Mouse (Mus musculus) kidney, adult 2 months (tissue): ENCODE measurements around the gene Ppp4r2.
A peak's percentile ranks its signal among the peaks of the same experiment; 100 is the strongest.

Source experiments
- CTCF ChIP-seq: fragments of 200-500 bp; conservative IDR thresholded peaks from 2 replicates; pipeline ENCODE4 v1.5.1; 2011; ENCODE audit warnings: low read depth, mild to moderate bottlenecking, control low read depth, low read length, moderate library complexity, mixed read lengths; ENCODE audit not compliant: insufficient read depth, insufficient read length
- POLR2A ChIP-seq: fragments of 200-500 bp; IDR thresholded peaks from one replicate; pipeline ENCODE4 v1.6.1; 2011; ENCODE audit warnings: low read depth, low read length, control low read depth

DNA sequence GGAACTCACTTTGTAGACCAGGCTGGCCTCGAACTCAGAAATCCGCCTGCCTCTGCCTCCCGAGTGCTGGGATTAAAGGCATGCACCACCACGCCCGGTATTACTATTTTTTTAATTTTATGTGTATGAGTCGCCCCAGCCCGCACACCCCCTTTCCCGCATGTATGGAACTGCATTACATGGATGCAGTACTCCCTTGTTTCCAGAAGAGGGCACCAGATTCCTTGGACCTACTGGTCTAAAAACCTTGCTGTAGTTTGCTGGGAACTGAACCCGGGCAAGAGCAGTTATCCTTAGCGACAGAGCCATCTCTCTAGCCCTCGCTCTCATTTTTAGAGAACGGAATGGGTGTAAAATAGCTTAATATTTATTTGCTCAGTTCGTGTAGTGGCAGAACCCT lies 49.8 kb downstream of the Ppp4r2 start:
- TF ChIP-seq CTCF (peak; percentile 49), POLR2A (no peak)
